Mouse (Mus musculus): ENCODE results near the gene Epor. TPM values are rescaled to one million over a fixed set of nuclear protein-coding genes. Genes with fewer than 3 reads are reported as not detected.

The Epor gene
- total RNA-seq, 2 experiments from 2014 or later = 0.21 TPM; not detected in 1

- DNase-seq (ENCODE audit: low spot score) = no peak
Measured at GRCm38 (mm10) chr9:21909474-21910223, 53.7 kb downstream of the Epor start.

Other genes starting within 250 kb of the Epor start
- 1 to 10 TPM; 2.4 to 2.6 TPM for gene Ldlr, start 240.0 kb downstream of the Epor start, total RNA-seq (2021)
- gene Spc24, start 203.2 kb downstream of the Epor start, total RNA-seq (2021) = 1 to 10 TPM; 1.9 TPM
- gene Kank2, start 164.8 kb downstream of the Epor start, total RNA-seq (2021) = 10 to 100 TPM; 12.6 to 14.3 TPM
- under 1 TPM in 1 of 2 experiments, not detected in 1; 0.26 TPM for gene Angptl8, start 128.0 kb downstream of the Epor start, total RNA-seq (2021)
- gene Dock6, start 110.9 kb downstream of the Epor start, total RNA-seq (2021) = 1 to 10 TPM; 7.4 to 8.7 TPM
- gene Rab3d, start 45.3 kb downstream of the Epor start, total RNA-seq (2021) = 1 to 10 TPM; 1.9 to 4.3 TPM
- under 1 TPM; 0.71 to 0.85 TPM for gene Ccdc159, start 36.0 kb downstream of the Epor start, total RNA-seq (2021)
- 10 to 100 TPM; 10.5 to 13.8 TPM for gene Tmem205, start 36.0 kb downstream of the Epor start, total RNA-seq (2021)
- under 1 TPM; 0.50 to 0.81 TPM for gene Plppr2, start 26.5 kb downstream of the Epor start, total RNA-seq (2021)
- gene Swsap1, start 7.8 kb downstream of the Epor start, total RNA-seq (2021) = 1 to 10 TPM; 2.1 to 2.3 TPM
- under 1 TPM; 0.39 to 0.55 TPM for gene Rgl3, start 25.9 kb upstream of the Epor start, total RNA-seq (2021)
- not detected for gene Ccdc151, start 39.1 kb upstream of the Epor start, total RNA-seq (2021)
- gene Prkcsh, start 39.3 kb upstream of the Epor start, total RNA-seq (2021) = 10 to 100 TPM; 24.4 to 27.9 TPM
- under 1 TPM in 1 of 2 experiments, not detected in 1; 0.24 TPM for gene Elavl3, start 88.5 kb upstream of the Epor start, total RNA-seq (2021)
- not detected for gene Gm49318, start 107.8 kb upstream of the Epor start, total RNA-seq (2021)
- 1 to 10 TPM; 3.2 to 3.7 TPM for gene Zfp653, start 107.9 kb upstream of the Epor start, total RNA-seq (2021)
- gene Ecsit, start 121.9 kb upstream of the Epor start, total RNA-seq (2021) = 10 to 100 TPM; 89.2 to 92.1 TPM
- gene Cnn1, start 135.7 kb upstream of the Epor start, total RNA-seq (2021) = 1 to 10 TPM; 3.1 to 6.5 TPM
- gene Elof1, start 153.7 kb upstream of the Epor start, total RNA-seq (2021) = 10 to 100 TPM; 37.9 to 39.1 TPM
- gene Acp5, start 172.2 kb upstream of the Epor start, total RNA-seq (2021) = 1 to 10 TPM in 1 of 2 experiments, under 1 TPM in 1; 0.94 to 2.3 TPM
- 10 to 100 TPM; 33.4 to 36.9 TPM for gene Pigyl, start 193.3 kb upstream of the Epor start, total RNA-seq (2021)
- gene Zfp872, start 224.6 kb upstream of the Epor start, total RNA-seq (2021) = not detected